Comparison of ENCODE assay signal across 11 mouse cellular contexts in the genomic region with DNA sequence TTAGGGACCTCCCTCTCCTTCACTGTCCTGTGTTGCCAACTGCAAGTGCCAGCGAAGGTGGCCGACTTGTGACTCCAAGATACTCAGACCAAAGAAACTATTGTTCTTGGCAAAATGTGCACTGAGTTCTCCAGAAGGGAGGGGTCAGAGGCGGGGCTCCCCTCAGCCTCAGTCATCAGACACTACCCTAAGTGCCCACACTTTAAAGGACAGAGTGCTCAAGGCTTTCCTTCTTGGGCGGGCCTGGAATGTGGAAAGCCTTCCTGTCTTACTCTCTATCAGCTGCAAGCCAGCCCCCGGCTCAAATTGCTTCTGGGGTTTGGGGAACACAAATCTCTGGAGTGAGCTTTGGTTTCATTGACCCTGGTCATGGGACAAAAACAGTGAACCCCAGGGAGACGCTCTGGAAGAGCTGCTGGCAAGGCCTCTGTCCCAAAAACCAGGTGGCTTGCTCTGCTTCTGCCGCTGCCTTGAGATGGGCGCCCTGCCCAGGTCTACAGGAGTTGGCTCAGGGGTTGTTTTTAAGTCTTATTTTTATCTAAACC. TPM values are rescaled to one million over a fixed set of nuclear protein-coding genes. Genes with fewer than 3 reads are reported as not detected.
A peak's percentile ranks its signal among the peaks of the same experiment; 100 is the strongest.
DNase-seq lines count a peak whose midpoint lies in the region; ATAC-seq and TF ChIP-seq lines count a peak whose summit lies in the region.
"Had no signal": no experiment of that assay in that cellular context is flagged by ENCODE, and none has a peak within 500 bp of the region (broad histone marks: within the 10 kb centered on the region; RNA-seq: fewer than 3 reads in every experiment).

No protein-coding gene starts in this region.

- no peak overlapping the region for H3K9ac ChIP-seq in heart, embryonic 14.5 days (ENCODE audit: low read length)
- no peak overlapping the region for H3K9ac ChIP-seq in intestine, postnatal 0 days (ENCODE audit: low read depth, low read length)

- POLR2A ChIA-PET in Patski (lab: Charles Lee) = interaction anchor here (0.7 to 1.3 kb wide), 2 partner anchors 8 to 12 kb away, joined by 3 to 5 read pairs; no protein-coding TSS in a partner anchor

- H3K9me3 ChIP-seq in heart, embryonic 14.5 days (ENCODE audit: control insufficient read depth, low read length) = no peaks in the 10 kb centered on the region
- H3K9me3 ChIP-seq in intestine, postnatal 0 days (ENCODE audit: control insufficient read depth) = no peaks in the 10 kb centered on the region

- in situ Hi-C loops in Patski (cut with MboI; ENCODE audit: low pct_unique_long_range_greater_than_20kb) = no loop called here

- WGBS in heart, embryonic 14.5 days = 43% methylated on average over 8 of the region's 8 CpGs
- WGBS in intestine, postnatal 0 days = 70% methylated on average over 8 of the region's 8 CpGs
- 94% methylated on average over 8 of the region's 8 CpGs for WGBS in thymus, adult 2 months

- H3K4me3 ChIP-seq in heart, embryonic 14.5 days (ENCODE audit: control insufficient read depth in 1 of 2, insufficient read depth in 1 of 2, low read depth in 1 of 2, low read length in 2 of 2) = no peak overlapping the region
- no peak overlapping the region for H3K4me3 ChIP-seq in intestine, postnatal 0 days (ENCODE audit: low read depth, low read length)
- H3K4me3 ChIP-seq in thymus, adult 2 months (ENCODE audit: control insufficient read depth, insufficient read depth, low read length) = no peak overlapping the region

- no peak for TF ChIP-seq CTCF in Patski (IDR thresholded peaks at IDR 0.05)
- no peak for TF ChIP-seq CTCF in intestine, postnatal 0 days (IDR thresholded peaks at IDR 0.05; ENCODE audit: low read depth)
- no peak for TF ChIP-seq CTCF in thymus, adult 2 months (IDR thresholded peaks at IDR 0.05; ENCODE audit: borderline replicate concordance, control insufficient read depth, extremely low read depth, insufficient read depth, low read length, poor library complexity)

- no peak for TF ChIP-seq POLR2A in thymus, adult 2 months (IDR thresholded peaks at IDR 0.05; ENCODE audit: control insufficient read depth, extremely low read depth, insufficient read depth, low read length, poor library complexity)

- CTCF ChIA-PET in Patski (lab: Charles Lee) = interaction anchor here (1.2 to 1.9 kb wide), 2 partner anchors 14 to 35 kb away, joined by 3 to 5 read pairs; no protein-coding TSS in a partner anchor

- no peaks in the 10 kb centered on the region for H3K27me3 ChIP-seq in Patski
- H3K27me3 ChIP-seq in heart, embryonic 14.5 days (ENCODE audit: control insufficient read depth, insufficient read depth, low read length) = no peaks in the 10 kb centered on the region
- no peaks in the 10 kb centered on the region for H3K27me3 ChIP-seq in intestine, postnatal 0 days (replicated peaks; ENCODE audit: control insufficient read depth, insufficient read depth, low read length)
- no peaks in the 10 kb centered on the region for H3K27me3 ChIP-seq in thymus, adult 2 months (ENCODE audit: control insufficient read depth, insufficient read depth, low read length)

- DNase-seq in heart, adult 18-20 months = peak; percentile 80 to 84
- no peak for DNase-seq in heart, adult 8-10 months (ENCODE audit: low spot score)
- DNase-seq in Patski (ENCODE audit: low read depth, low spot score) = no peak
- DNase-seq in lung, postnatal 14 days = peak; percentile 45
- DNase-seq in thymus, postnatal 4 days = no peak
- no peak for DNase-seq in thymus, adult 2 months
- DNase-seq: right cerebral cortex, postnatal 4 days had no signal

- ATAC-seq in Patski = peak; percentile 8
- ATAC-seq in heart, embryonic 14.5 days (ENCODE audit: insufficient number of reproducible peaks, insufficient read depth, low FRiP score, low read depth) = peak; percentile 38; the same call in 1 of the 2 replicates
- ATAC-seq in intestine, postnatal 0 days = no peak

- H3K4me2 ChIP-seq in heart, embryonic 14.5 days (ENCODE audit: low read length) = no peak overlapping the region
- no peak overlapping the region for H3K4me2 ChIP-seq in intestine, postnatal 0 days (replicated peaks; ENCODE audit: low read depth)
- H3K4me2 ChIP-seq: midbrain, embryonic 11.5 days had no signal

- H3K4me1 ChIP-seq in heart, embryonic 14.5 days (ENCODE audit: control insufficient read depth in 2 of 2, insufficient read depth in 2 of 2, low read length in 2 of 2) = peaks cover 3 to 19% of the 10 kb centered on the region in 2 experiments; a peak in 3 of 4 replicates
- H3K4me1 ChIP-seq in intestine, postnatal 0 days (replicated peaks; ENCODE audit: control insufficient read depth, insufficient read depth, low read length) = no peaks in the 10 kb centered on the region
- H3K4me1 ChIP-seq in thymus, adult 2 months (replicated peaks; ENCODE audit: control insufficient read depth, insufficient read depth, low read length) = no peaks in the 10 kb centered on the region

- peak overlapping the region in 1 of 2 experiments; percentile 61; a peak in 1 of 4 replicates for H3K27ac ChIP-seq in heart, embryonic 14.5 days (replicated peaks in 1 of 2; ENCODE audit: control insufficient read depth in 1 of 2, insufficient read depth in 1 of 2, low read depth in 2 of 2, low read length in 2 of 2)
- H3K27ac ChIP-seq in intestine, postnatal 0 days (ENCODE audit: low read depth, low read length) = no peak overlapping the region
- no peak overlapping the region for H3K27ac ChIP-seq in thymus, adult 2 months (ENCODE audit: control insufficient read depth, insufficient read depth, low read length)
- H3K27ac ChIP-seq: kidney, postnatal 0 days had no signal

- H3K36me3 ChIP-seq in heart, embryonic 14.5 days (ENCODE audit: control insufficient read depth, insufficient read depth, low read length) = peaks cover 94% of the 10 kb centered on the region
- H3K36me3 ChIP-seq in intestine, postnatal 0 days (ENCODE audit: control insufficient read depth, insufficient read depth) = peaks cover 76% of the 10 kb centered on the region
- H3K36me3 ChIP-seq in thymus, adult 2 months (ENCODE audit: control insufficient read depth, insufficient read depth, low read length) = peaks cover 59% of the 10 kb centered on the region

RNA-seq across cellular contexts. Expression of gene Plcd3, which starts 33.9 kb away (rescaled TPM):
- total RNA-seq in heart, adult 18-20 months (2021) = 10 to 100 TPM; 11.0 to 14.5 TPM
- total RNA-seq in heart, adult 8-10 months (2022) = 10 to 100 TPM; 10.7 to 19.1 (median 12.1) TPM
- polyA plus RNA-seq in Patski (2021) = 56.1 TPM
- 6.9 and 7.4 TPM in 2 replicates for polyA plus RNA-seq in heart, embryonic 14.5 days (2014; fragmentation: Nextera tagmentation; extraction: Ambion mirVana)
- polyA plus RNA-seq in intestine, postnatal 0 days (2015; fragmentation: Nextera tagmentation; extraction: Ambion mirVana) = 1.0 and 1.5 TPM in 2 replicates
- 3.9 and 5.4 TPM in 2 replicates for polyA plus RNA-seq in thymus, adult 2 months (2012; rRNA removed)

RNA-seq across cellular contexts. Expression of gene Acbd4, which starts 34.0 kb away (rescaled TPM):
- total RNA-seq in heart, adult 18-20 months (2021) = 10 to 100 TPM; 28.6 to 41.4 TPM
- total RNA-seq in heart, adult 8-10 months (2022) = 10 to 100 TPM; 24.1 to 39.8 (median 32.0) TPM
- 100 TPM for polyA plus RNA-seq in Patski (2021)
- 13.3 TPM in 2 replicates for polyA plus RNA-seq in heart, embryonic 14.5 days (2014; fragmentation: Nextera tagmentation; extraction: Ambion mirVana)
- 74.7 and 75.9 TPM in 2 replicates for polyA plus RNA-seq in intestine, postnatal 0 days (2015; fragmentation: Nextera tagmentation; extraction: Ambion mirVana)
- polyA plus RNA-seq in thymus, adult 2 months (2012; rRNA removed) = 28.8 and 29.5 TPM in 2 replicates

RNA-seq across cellular contexts. Expression of gene Dcakd, which starts 39.4 kb away (rescaled TPM):
- total RNA-seq in heart, adult 18-20 months (2021) = 10 to 100 TPM; 60.9 to 72.9 TPM
- total RNA-seq in heart, adult 8-10 months (2022) = 10 to 100 TPM; 54.2 to 95.5 (median 77.9) TPM
- polyA plus RNA-seq in Patski (2021) = 60.6 TPM
- polyA plus RNA-seq in heart, embryonic 14.5 days (2014; fragmentation: Nextera tagmentation; extraction: Ambion mirVana) = 93.8 and 99.4 TPM in 2 replicates
- 40.4 and 45.9 TPM in 2 replicates for polyA plus RNA-seq in intestine, postnatal 0 days (2015; fragmentation: Nextera tagmentation; extraction: Ambion mirVana)
- polyA plus RNA-seq in thymus, adult 2 months (2012; rRNA removed) = 77.5 and 88.2 TPM in 2 replicates

RNA-seq across cellular contexts. Expression of gene Nmt1, which starts 39.5 kb away (rescaled TPM):
- total RNA-seq in heart, adult 18-20 months (2021) = 10 to 100 TPM; 67.5 to 74.8 TPM
- total RNA-seq in heart, adult 8-10 months (2022) = 10 to 100 TPM; 67.2 to 74.7 (median 70.0) TPM
- 87.5 TPM for polyA plus RNA-seq in Patski (2021)
- polyA plus RNA-seq in heart, embryonic 14.5 days (2014; fragmentation: Nextera tagmentation; extraction: Ambion mirVana) = 47.8 and 51.7 TPM in 2 replicates
- polyA plus RNA-seq in intestine, postnatal 0 days (2015; fragmentation: Nextera tagmentation; extraction: Ambion mirVana) = 58.4 and 63.1 TPM in 2 replicates
- polyA plus RNA-seq in thymus, adult 2 months (2012; rRNA removed) = 52.5 and 60.8 TPM in 2 replicates

RNA-seq across cellular contexts. Expression of gene Hexim1, which starts 48.5 kb away (rescaled TPM):
- 10 to 100 TPM; 20.0 to 21.5 TPM for total RNA-seq in heart, adult 18-20 months (2021)
- 10 to 100 TPM; 15.9 to 18.6 (median 17.0) TPM for total RNA-seq in heart, adult 8-10 months (2022)
- 47.5 TPM for polyA plus RNA-seq in Patski (2021)
- polyA plus RNA-seq in heart, embryonic 14.5 days (2014; fragmentation: Nextera tagmentation; extraction: Ambion mirVana) = 3.4 and 3.7 TPM in 2 replicates
- 4.6 and 6.0 TPM in 2 replicates for polyA plus RNA-seq in intestine, postnatal 0 days (2015; fragmentation: Nextera tagmentation; extraction: Ambion mirVana)
- 18.2 and 18.4 TPM in 2 replicates for polyA plus RNA-seq in thymus, adult 2 months (2012; rRNA removed)

Comparison
In these comparisons a context has a peak if more than half of its experiments do, and no peak if none do; other contexts are left out.
1. DNase-seq: peak in heart, adult 18-20 months (2 of 2) and lung, postnatal 14 days (single experiment); none in heart, adult 8-10 months (single experiment), Patski (single experiment), thymus, postnatal 4 days (single experiment) and thymus, adult 2 months (single experiment).